Mouse (Mus musculus) erythroblast, embryonic 14.5 days (primary cell): ENCODE measurements around the gene Myh9.

Experiments
- GATA1 ChIP-seq: IDR thresholded peaks from 2 replicates; pipeline ENCODE4 v1.6.1; 2012; ENCODE audit warnings: low read length, inconsistent platforms, mixed read lengths
- TAL1 ChIP-seq: IDR thresholded peaks from 3 replicates; pipeline ENCODE4 v1.6.1; 2012; ENCODE audit warnings: low read length, inconsistent platforms, mixed read lengths

GRCm38 (mm10) chr15:77804460-77804859, 37.5 kb downstream of the Myh9 start:
- TF ChIP-seq GATA1 (no peak), TAL1 (no peak)
